Mouse (Mus musculus) liver, embryonic 15.5 days (tissue): ENCODE results near the gene Sh3bgr. TPM values are rescaled to one million over a fixed set of nuclear protein-coding genes. Genes with fewer than 3 reads are reported as not detected.

ENCODE experiments used
- ATAC-seq: fragments of 200-750 bp; cut with Nextera tagmentation; 2 replicates; pipeline ENCODE4 v1.8.0; 2017; ENCODE audit warnings: moderate number of reproducible peaks, mild to moderate bottlenecking, moderate library complexity; ENCODE audit not compliant: insufficient read depth
- H3K27ac ChIP-seq: fragments of 300-500 bp; sonication (generic); replicated peaks from 2 replicates; pipeline ENCODE4 v1.5.1; 2015; ENCODE audit warnings: mild to moderate bottlenecking, inconsistent platforms
- H3K27me3 ChIP-seq: fragments of 300-500 bp; sonication (generic); 2 replicates; pipeline ENCODE4 v1.6.1; 2015; ENCODE audit warnings: mild to moderate bottlenecking, inconsistent platforms
- H3K36me3 ChIP-seq: fragments of 300-500 bp; sonication (generic); replicated peaks from 2 replicates; pipeline ENCODE4 v1.6.1; 2015; ENCODE audit warnings: moderate library complexity, mild to moderate bottlenecking, inconsistent platforms
- H3K4me1 ChIP-seq: fragments of 300-500 bp; sonication (generic); replicated peaks from 2 replicates; pipeline ENCODE4 v1.6.1; 2015; ENCODE audit warnings: inconsistent platforms
- H3K4me2 ChIP-seq: fragments of 300-500 bp; sonication (generic); 2 replicates; pipeline ENCODE4 v1.6.1; 2015; ENCODE audit warnings: moderate library complexity, mild to moderate bottlenecking, inconsistent platforms
- H3K4me3 ChIP-seq: fragments of 300-500 bp; sonication (generic); replicated peaks from 2 replicates; pipeline ENCODE4 v1.5.1; 2015; ENCODE audit warnings: mild to moderate bottlenecking, inconsistent platforms
- H3K9ac ChIP-seq: fragments of 300-500 bp; sonication (generic); 2 replicates; pipeline ENCODE4 v1.6.1; 2015; ENCODE audit warnings: moderate library complexity, mild to moderate bottlenecking, inconsistent platforms
- H3K9me3 ChIP-seq: fragments of 300-500 bp; sonication (generic); replicated peaks from 2 replicates; pipeline ENCODE4 v1.6.1; 2016; ENCODE audit warnings: inconsistent platforms
- WGBS: fragments of 180-500 bp; shearing (Covaris S2); methylation state at CpG from one replicate; pipeline ENCODE4 v1.1.7; 2015; ENCODE audit warnings: mixed read lengths; ENCODE audit not compliant: insufficient replicate concordance; 5-methylcytosine and 5-hydroxymethylcytosine counted together
- polyA plus RNA-seq: library from polyadenylated mRNA; unstranded; fragments of >200 nt; fragmentation: Nextera tagmentation; extraction: Ambion mirVana; gene quantifications from 2 replicates; pipeline ENCODE4 v1.2.1, GENCODE M21; 2015

Gene Sh3bgr
- polyA plus RNA-seq, 1 experiment from 2014 or later, result 1.7 TPM

DNA sequence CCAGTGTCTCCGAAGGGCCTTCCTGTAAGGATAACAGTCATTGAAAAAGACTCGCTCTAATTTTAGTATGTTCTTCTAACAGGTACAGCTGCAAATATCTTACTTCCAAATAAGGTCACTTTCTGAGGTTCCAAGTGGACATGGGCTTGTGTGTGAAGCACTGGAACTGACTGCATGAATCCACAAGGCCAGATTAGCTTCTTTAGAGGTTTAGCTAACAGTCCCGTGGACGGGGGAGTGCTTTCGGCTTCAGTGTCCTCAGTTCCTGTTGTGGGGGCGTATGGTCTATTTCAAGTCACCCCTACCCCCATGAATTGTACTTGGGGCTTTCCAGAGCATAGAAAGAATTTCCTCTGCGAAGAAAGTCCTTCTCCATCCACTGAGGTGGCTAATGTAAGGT is 10.6 kb downstream of the Sh3bgr start:
- H3K4me3 ChIP-seq, result no peak overlapping the region
- WGBS, result 59% methylated on average over 7 of the region's 7 CpGs
- no peak overlapping the region for H3K4me2 ChIP-seq
- no peak overlapping the region for H3K27ac ChIP-seq
- ATAC-seq, result no peak
- no peaks in the 10 kb centered on the region for H3K27me3 ChIP-seq
- H3K4me1 ChIP-seq, result no peaks in the 10 kb centered on the region
- H3K9me3 ChIP-seq, result no peaks in the 10 kb centered on the region
- H3K36me3 ChIP-seq, result no peaks in the 10 kb centered on the region
- no peak overlapping the region for H3K9ac ChIP-seq

DNA sequence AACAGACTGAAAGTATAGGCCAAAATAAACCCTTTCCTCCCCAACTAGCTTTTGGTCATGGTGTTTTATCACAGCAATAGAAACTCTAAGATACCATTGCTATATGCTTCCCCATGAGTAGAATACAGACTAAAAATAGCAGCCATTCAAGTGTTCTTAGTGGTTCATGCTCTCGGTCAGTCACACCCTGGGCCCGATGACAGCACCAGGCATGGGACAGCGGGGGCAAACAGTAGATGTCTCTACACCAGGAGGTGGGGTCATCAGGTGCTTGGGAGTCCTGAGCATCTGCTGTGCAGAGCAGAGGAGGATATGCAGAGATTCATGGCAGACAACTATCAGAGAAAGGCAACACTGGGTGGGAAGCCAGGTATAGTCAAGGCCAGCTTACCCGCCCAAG is 12.8 kb downstream of the Sh3bgr start:
- WGBS, result 76% methylated on average over 4 of the region's 4 CpGs
- Histone ChIP-seq H3K27ac (no peak overlapping the region), H3K9me3 (no peaks in the 10 kb centered on the region), H3K4me2 (no peak overlapping the region), H3K9ac (no peak overlapping the region), H3K27me3 (no peaks in the 10 kb centered on the region), H3K4me1 (no peaks in the 10 kb centered on the region), H3K4me3 (no peak overlapping the region), H3K36me3 (no peaks in the 10 kb centered on the region)
- ATAC-seq, result no peak

DNA sequence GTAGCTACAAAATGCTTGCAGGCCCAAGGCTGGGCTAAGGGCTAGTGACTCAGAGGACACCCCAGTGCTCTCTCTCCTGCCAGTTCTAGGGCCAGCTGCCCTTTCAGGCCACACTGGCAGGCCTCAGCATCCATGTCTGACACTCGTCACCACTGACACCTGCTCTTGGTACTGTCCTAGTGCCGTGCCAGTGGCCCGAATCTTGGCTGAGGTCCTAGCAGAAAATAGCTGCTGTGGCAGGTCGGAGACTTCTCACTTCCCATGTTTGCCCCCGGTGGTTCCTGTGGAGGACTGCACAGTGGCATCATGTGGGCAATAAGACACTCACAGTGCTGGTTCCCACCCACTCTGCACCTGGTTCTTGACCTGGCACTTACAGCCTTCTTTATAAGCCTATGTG is 21.2 kb downstream of the Sh3bgr start:
- Histone ChIP-seq H3K9me3 (no peaks in the 10 kb centered on the region), H3K4me3 (no peak overlapping the region), H3K27me3 (no peaks in the 10 kb centered on the region), H3K36me3 (no peaks in the 10 kb centered on the region), H3K4me1 (no peaks in the 10 kb centered on the region), H3K27ac (no peak overlapping the region), H3K4me2 (no peak overlapping the region), H3K9ac (no peak overlapping the region)
- no peak for ATAC-seq
- WGBS, result 44% methylated on average over 5 of the region's 5 CpGs

DNA sequence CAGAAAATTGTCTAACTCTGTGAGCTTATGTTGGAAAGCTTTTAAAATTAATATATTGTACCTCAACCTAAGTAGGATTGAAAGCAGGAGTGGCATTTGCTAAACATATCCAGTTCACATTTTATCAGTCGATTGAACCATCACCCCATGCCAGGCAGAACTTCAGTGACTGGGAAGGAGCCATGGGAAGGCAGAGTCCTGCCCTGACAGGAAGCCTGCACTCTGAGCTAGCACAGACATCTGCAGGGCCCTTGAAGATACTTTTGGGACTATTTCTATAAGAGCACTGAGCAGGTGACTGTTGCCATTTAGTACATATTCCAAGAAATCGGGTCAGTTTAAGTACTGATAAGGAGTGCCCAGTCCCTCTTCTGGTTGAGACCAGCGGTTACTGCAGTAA is 21.7 kb downstream of the Sh3bgr start:
- 55% methylated on average over 3 of the region's 3 CpGs for WGBS
- Histone ChIP-seq H3K36me3 (no peaks in the 10 kb centered on the region), H3K9me3 (no peaks in the 10 kb centered on the region), H3K4me2 (no peak overlapping the region), H3K27me3 (no peaks in the 10 kb centered on the region), H3K27ac (no peak overlapping the region), H3K9ac (no peak overlapping the region), H3K4me3 (no peak overlapping the region), H3K4me1 (no peaks in the 10 kb centered on the region)
- ATAC-seq, result no peak

DNA sequence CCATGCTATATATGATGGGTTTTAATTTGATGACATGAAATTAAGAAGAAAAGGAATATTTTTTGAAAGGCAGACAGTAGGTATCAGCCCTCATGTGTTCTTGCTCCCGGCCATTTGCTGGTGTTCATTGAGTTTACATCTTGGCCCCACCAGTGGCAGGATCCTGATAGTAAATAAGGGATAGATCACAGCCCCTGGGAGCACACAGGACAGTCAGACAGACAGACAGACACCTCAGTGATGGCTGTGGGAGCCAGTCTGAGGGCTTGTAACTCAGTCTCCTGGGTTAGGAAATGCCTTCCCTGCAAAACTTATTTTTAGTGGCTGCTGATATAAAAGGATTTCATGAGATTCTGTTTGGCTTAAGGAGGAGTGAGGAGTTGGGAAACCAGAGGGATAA is 22.2 kb downstream of the Sh3bgr start:
- WGBS, result 49% methylated on average over 1 of the region's 1 CpGs
- Histone ChIP-seq H3K9ac (no peak overlapping the region), H3K27me3 (no peaks in the 10 kb centered on the region), H3K4me1 (no peaks in the 10 kb centered on the region), H3K4me2 (no peak overlapping the region), H3K27ac (no peak overlapping the region), H3K9me3 (no peaks in the 10 kb centered on the region), H3K4me3 (no peak overlapping the region), H3K36me3 (no peaks in the 10 kb centered on the region)
- no peak for ATAC-seq

DNA sequence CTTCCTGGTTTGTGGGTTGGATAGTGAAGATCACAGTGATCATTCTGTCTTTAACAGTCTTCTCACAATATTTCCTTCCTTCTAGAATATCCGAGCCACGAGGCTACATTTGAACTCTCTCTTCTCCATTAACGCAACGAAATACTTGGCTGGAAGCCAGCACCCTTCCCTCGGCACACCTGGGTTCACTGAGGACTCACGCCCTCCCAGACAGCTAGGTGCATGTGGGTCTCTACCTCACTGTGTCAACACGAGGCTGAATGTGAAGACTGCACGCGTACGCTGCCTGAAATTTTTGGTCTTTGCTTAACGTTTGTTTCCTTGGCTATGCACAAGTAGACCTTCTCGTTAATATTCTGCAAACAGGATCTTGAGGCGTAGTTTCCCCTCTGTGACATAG is 28.2 kb downstream of the Sh3bgr start:
- no peaks in the 10 kb centered on the region for H3K36me3 ChIP-seq
- H3K4me2 ChIP-seq, result no peak overlapping the region
- no peak for ATAC-seq
- 57% methylated on average over 13 of the region's 13 CpGs for WGBS
- no peaks in the 10 kb centered on the region for H3K4me1 ChIP-seq
- H3K4me3 ChIP-seq, result no peak overlapping the region
- H3K27ac ChIP-seq, result no peak overlapping the region
- no peaks in the 10 kb centered on the region for H3K9me3 ChIP-seq
- H3K9ac ChIP-seq, result no peak overlapping the region
- no peaks in the 10 kb centered on the region for H3K27me3 ChIP-seq

DNA sequence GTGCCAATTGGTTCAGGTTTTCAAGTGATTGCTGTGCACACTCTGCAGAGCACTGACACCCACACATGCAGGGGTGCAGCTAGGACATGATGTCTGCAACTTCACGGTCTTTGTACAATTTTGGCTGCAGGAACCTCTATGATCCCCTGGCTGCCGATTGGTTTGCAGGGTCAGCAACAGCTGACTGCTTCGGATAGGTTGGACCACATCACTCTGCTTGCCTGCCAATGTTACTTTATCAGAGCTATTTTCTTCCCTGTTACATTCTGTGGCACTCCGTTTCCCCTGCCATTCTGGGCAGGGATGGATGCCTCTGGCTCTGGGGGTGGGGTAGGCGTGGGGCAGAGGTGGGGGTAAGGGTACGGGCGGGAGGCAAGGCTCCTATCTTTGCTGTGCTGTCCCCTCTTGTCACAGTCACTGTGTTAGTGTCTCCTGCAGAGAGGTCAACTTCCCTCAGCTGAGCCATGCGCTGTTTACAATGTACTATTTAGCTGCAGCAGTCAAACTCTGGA is 28.9 kb downstream of the Sh3bgr start:
- no peak for ATAC-seq
- Histone ChIP-seq H3K4me1 (no peaks in the 10 kb centered on the region), H3K27me3 (no peaks in the 10 kb centered on the region), H3K4me3 (no peak overlapping the region), H3K9me3 (no peaks in the 10 kb centered on the region), H3K4me2 (no peak overlapping the region), H3K27ac (no peak overlapping the region), H3K36me3 (no peaks in the 10 kb centered on the region), H3K9ac (no peak overlapping the region)
- 47% methylated on average over 8 of the region's 8 CpGs for WGBS

DNA sequence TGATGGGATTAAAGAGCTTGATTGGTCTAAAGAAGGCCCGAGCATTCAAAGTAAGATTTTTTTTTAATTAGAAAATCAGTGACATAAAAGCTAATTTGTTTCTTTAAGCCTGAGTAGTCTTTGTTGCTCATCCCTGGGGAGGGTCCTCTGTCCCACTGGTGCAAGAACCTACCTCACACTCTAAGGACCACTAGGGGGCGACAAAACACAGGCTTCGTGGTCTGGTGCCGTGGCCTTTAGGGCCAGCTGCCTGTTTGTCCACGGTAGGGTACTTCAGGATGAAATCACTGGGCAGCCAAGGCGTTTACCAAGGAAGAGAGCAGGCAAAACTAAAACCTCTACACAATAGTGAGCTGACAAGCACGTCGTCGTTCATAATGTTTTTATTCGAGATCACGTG is 30.2 kb downstream of the Sh3bgr start:
- 23% methylated on average over 11 of the region's 11 CpGs for WGBS
- H3K27me3 ChIP-seq, result no peaks in the 10 kb centered on the region
- no peak overlapping the region for H3K9ac ChIP-seq
- no peaks in the 10 kb centered on the region for H3K36me3 ChIP-seq
- no peak overlapping the region for H3K4me2 ChIP-seq
- no peak overlapping the region for H3K4me3 ChIP-seq
- no peaks in the 10 kb centered on the region for H3K9me3 ChIP-seq
- no peaks in the 10 kb centered on the region for H3K4me1 ChIP-seq
- H3K27ac ChIP-seq, result no peak overlapping the region
- no peak for ATAC-seq

DNA sequence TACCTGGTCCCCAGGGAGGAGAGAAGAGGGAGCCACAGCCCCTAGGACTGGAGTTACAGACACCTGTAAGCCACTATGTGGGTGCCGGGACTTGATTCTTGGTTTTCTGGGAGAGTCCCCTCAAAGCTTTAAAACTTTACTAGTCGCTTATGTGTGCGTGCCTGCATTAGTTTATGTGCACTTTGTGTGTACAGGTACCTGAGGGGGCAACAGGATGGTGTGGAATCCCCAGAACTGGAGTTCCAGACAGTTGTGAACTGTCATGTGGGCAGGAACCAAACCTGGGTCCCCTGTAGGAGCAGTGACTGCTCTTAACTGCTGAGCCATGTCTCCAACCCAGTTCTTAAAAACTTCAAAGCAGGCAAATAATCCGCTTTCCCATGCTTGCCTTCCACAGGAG is 31.0 kb downstream of the Sh3bgr start:
- ATAC-seq, result no peak
- Histone ChIP-seq H3K27me3 (no peaks in the 10 kb centered on the region), H3K4me3 (no peak overlapping the region), H3K36me3 (no peaks in the 10 kb centered on the region), H3K27ac (no peak overlapping the region), H3K9ac (no peak overlapping the region), H3K4me2 (no peak overlapping the region), H3K4me1 (no peaks in the 10 kb centered on the region), H3K9me3 (no peaks in the 10 kb centered on the region)
- 72% methylated on average over 4 of the region's 4 CpGs for WGBS

DNA sequence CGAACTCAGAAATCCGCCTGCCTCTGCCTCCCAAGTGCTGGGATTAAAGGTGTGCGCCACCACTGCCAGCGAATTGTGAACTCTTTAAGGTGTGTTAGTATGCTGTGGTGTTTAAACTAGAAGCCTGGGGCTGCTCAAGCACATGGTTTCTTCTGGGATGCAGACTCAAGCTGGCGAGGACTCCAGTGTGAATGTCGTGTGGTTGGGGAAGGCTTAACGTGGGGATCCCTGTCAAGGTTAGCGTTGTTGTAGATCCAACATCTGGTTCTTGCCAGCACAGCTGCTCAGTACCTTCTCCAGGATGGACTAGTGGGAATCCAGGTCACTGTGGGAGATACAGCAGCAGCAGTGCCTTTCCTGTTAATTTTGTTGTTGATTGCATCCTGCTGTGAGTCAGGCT is 31.7 kb downstream of the Sh3bgr start:
- ATAC-seq, result no peak
- Histone ChIP-seq H3K9ac (no peak overlapping the region), H3K4me1 (no peaks in the 10 kb centered on the region), H3K4me2 (no peak overlapping the region), H3K27me3 (no peaks in the 10 kb centered on the region), H3K36me3 (no peaks in the 10 kb centered on the region), H3K4me3 (no peak overlapping the region), H3K27ac (no peak overlapping the region), H3K9me3 (no peaks in the 10 kb centered on the region)
- WGBS, result 68% methylated on average over 8 of the region's 8 CpGs

DNA sequence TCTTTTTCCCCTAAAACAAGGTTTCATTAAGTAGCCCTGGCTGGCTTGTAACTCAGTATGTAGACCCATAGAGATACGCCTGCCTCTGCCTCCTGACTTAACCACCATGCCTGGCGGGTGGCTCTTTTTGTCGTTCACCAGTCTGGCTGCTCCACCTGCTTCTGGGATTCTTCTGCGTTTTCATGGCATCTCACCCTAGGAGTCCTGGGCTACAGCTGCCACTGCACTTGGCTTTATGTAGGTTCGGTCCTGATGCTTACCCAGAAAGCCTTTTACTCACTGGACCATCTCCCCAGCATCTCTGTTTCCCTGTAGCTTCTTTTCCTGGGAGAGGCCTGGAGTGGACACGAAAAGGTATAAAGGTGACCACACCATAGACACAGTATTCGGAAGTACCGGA is 33.7 kb downstream of the Sh3bgr start:
- Histone ChIP-seq H3K9me3 (no peaks in the 10 kb centered on the region), H3K27me3 (no peaks in the 10 kb centered on the region), H3K4me2 (no peak overlapping the region), H3K4me3 (no peak overlapping the region), H3K36me3 (no peaks in the 10 kb centered on the region), H3K27ac (no peak overlapping the region), H3K4me1 (no peaks in the 10 kb centered on the region), H3K9ac (no peak overlapping the region)
- no peak for ATAC-seq
- WGBS, result 66% methylated on average over 8 of the region's 8 CpGs

DNA sequence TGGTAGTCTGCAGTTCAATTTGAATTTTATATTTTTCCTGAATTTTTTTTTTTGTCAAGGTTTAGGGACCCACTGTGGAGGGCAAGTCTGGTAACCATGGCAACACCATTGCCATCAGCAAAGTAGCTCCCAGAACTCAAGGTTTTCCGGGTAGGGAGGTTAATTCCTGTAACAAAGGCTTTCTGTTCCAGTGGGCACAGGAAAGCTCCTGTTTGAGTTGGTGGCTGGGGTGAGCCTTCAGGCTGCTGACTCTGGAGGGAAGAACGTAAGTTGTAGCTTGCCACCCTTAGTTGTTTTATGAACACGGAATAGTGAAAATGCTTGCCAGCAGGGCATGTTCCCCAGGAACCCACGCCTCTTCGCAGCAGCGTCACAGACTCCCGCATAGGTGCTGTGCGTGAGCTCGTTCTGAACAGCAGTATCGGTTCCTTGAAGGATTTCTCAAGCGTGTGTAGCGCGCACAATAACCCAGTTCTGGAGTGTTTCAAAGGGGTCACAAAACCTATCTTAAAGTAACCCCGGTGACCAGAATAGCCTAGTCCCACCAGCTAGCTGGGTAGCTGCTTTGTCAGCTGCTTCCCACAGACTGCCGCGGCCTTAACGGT is 35.2 kb downstream of the Sh3bgr start, which contains the start of gene B3galt5:
B3galt5 (plus strand) TSS at position 436 of the 605 bp plus-strand sequence.
- ATAC-seq, result no peak
- Histone ChIP-seq H3K27ac (no peak within 1 kb of the TSS), H3K4me3 (no peak within 1 kb of the TSS), H3K9me3 (no peaks in the 10 kb centered on the region), H3K9ac (no peak within 1 kb of the TSS), H3K4me2 (no peak within 1 kb of the TSS), H3K4me1 (no peaks in the 10 kb centered on the region), H3K36me3 (no peaks in the 10 kb centered on the region), H3K27me3 (no peaks in the 10 kb centered on the region)
- WGBS, result 72% methylated on average over 17 of the region's 17 CpGs
